Mouse (Mus musculus): ENCODE measurements around the gene Atp5f1.

Gene Atp5f1

GRCm38 (mm10) chr3:105899394-105900147 is 60.3 kb downstream of the Atp5f1 start:
- DNase-seq, result peak; percentile 80 to 89

- no peak for DNase-seq
Measured at GRCm38 (mm10) chr3:105898861-105899260, 61.0 kb downstream of the Atp5f1 start.

GRCm38 (mm10) chr3:105898325-105898724 is 61.6 kb downstream of the Atp5f1 start:
- peak; percentile 11 to 33 for DNase-seq

- DNase-seq, result no peak
Measured at GRCm38 (mm10) chr3:105896811-105897210, 63.1 kb downstream of the Atp5f1 start.

GRCm38 (mm10) chr3:105894601-105895592 is 65.0 kb downstream of the Atp5f1 start:
- peak; percentile 86 to 93 for DNase-seq

- DNase-seq, result peak; percentile 46 to 51
Measured at GRCm38 (mm10) chr3:105893941-105894391, 65.9 kb downstream of the Atp5f1 start.

Measured in kidney, postnatal 36 days (tissue).